Mouse (Mus musculus) CD8-positive naive resting alpha-beta T cell, adult 2 months (primary cell): Measurements from ENCODE around the gene Olfr996.
"Not testable (repeated sequence)": the region's sequence is repeated elsewhere in the genome, so short reads cannot be mapped to it uniquely, and the experiment has no call there.

Experiments used
- DNase-seq, 2 experiments: peaks; one replicate each; pipeline ENCODE4 v3.0.0; 2022; ENCODE audit warnings: low read depth in 2 of 2, low spot score in 2 of 2

Gene Olfr996

GRCm38 (mm10) chr2:85578915-85579314, at the start of gene Olfr996:
TSS of gene Olfr996 (plus strand) at chr2:85579215.
- no peak for DNase-seq

DNA sequence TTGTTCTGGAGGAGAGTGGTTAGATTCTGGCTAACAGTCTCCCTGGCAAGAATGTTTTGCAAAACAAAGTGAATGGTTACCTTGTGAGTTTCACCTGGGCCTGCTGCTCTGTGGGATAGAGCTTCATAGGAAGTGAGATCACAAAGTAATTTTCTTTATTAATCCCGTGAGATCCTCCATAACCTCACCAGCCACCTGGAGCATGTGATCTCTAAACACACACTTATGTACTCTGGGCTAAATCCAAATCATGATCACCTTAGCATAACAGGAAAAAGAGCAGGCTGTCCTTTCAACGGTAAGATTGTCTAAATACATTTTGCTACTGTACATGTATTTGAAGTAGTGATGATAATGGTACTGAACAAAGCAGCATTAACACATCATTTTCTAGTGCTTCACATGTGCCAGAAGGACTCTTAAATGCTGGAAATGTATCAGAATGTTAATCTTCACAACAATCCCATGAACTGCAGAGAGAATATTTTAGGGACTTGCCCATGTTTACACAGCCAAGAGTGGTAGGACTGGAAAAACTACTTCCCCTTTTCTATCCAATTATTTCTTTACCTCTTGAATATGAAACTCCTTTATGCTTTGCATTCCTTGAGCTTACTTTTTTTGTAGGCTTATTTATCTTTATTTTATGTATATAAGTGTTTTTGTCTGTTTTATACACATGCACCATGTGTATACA, 46.8 kb upstream of the Olfr996 start:
- no peak for DNase-seq

DNA sequence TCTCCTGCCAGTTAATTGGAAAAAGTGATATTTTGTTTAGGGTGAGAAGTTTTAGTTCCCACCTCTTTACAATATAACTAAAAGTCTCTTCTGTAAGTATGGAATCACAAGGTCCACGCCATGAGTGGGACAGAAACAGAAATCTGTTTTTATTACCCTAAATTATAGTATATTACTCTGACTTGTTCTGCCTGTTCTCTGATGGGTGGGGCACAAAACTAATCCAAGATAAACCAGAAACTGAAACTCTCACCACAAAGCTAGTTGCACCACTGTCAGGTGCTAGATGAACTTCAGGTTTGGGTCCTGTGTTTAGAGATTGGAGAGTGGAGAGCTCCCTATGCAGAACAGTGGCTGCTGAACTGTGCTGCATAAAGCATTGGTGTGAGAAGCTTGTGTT, 45.1 kb upstream of the Olfr996 start:
- no peak for DNase-seq

GRCm38 (mm10) chr2:85554806-85555205, 24.2 kb upstream of the Olfr996 start:
- DNase-seq, result no peak

DNA sequence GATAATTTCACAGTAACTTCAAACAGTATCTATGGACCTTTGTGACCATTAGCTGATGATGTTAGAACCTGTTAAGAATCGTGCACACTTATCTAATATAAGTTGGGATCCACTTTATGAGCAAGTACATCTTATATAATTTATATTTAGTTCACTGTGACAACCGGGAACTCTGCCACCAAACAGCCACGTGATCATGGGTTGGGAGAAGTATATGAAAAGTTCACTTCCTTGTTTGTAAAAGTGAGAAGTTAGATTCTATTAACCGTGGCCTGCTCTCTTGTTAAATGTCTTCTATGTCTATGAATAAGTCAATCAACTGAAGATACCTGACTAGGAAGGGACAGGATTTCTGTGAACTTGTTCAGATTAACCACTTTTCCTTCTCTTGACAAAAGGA, 18.8 kb upstream of the Olfr996 start:
- no peak for DNase-seq

DNA sequence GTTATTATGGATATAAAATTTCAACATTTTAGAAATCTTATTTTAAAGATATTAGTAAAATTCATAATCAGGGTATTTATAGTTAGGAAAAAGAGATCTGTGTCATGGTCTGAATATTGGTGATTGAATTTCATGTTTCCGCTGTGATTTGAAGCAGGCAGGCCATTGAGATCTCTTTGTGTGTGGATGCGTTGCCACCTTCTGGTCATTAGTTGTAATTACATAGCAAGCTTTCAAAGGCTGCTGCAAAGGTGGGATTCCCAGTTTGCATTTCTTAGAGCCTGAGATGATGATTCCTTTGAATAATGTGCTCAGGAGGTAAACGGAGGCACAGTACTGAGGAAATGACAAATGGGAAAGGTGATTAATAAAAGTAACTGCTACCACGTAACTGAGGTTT, 17.8 kb upstream of the Olfr996 start:
- DNase-seq, result no peak

DNA sequence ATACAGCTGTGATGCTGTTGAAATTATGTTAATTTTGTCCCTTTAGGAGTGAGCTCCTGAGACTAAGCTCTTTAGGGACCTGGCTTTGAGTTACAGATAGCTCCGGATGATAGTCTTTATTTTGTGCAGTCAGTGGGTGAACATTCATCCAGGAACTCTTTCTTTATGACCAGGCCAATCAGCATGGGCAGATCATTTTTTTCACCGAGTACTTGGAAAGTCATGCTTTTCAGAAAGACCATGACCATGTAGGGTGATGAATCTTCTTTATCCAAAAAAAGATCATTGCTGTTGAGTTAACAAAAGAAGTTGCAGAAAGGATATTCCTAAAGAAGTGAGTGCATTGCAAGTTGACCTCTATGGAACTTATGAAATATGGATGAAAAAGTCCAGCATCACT, 9.6 kb downstream of the Olfr996 start, which contains the start of gene Olfr998:
Olfr998 (plus strand) TSS at position 301 of the 400 bp plus-strand sequence.
- not testable (repeated sequence) for DNase-seq

GRCm38 (mm10) chr2:85611803-85612202, 32.8 kb downstream of the Olfr996 start, which contains the start of gene Olfr1000:
TSS of gene Olfr1000 (minus strand) at chr2:85611903.
- no peak for DNase-seq
